Mouse (Mus musculus): ENCODE data around the gene Mad1l1. TPM values are rescaled to one million over a fixed set of nuclear protein-coding genes. Genes with fewer than 3 reads are reported as not detected.

Gene Mad1l1
- polyA plus RNA-seq, 3 experiments from 2014 or later, result 18.8 to 24.9 (median 22.0) TPM

GRCm38 (mm10) chr5:140082204-140082812 lies 239.0 kb downstream of the Mad1l1 start:
- no peak for ATAC-seq

GRCm38 (mm10) chr5:140081084-140081483 lies 240.3 kb downstream of the Mad1l1 start:
- ATAC-seq, result no peak

GRCm38 (mm10) chr5:140079511-140079910 lies 241.8 kb downstream of the Mad1l1 start:
- ATAC-seq, result no peak

DNA sequence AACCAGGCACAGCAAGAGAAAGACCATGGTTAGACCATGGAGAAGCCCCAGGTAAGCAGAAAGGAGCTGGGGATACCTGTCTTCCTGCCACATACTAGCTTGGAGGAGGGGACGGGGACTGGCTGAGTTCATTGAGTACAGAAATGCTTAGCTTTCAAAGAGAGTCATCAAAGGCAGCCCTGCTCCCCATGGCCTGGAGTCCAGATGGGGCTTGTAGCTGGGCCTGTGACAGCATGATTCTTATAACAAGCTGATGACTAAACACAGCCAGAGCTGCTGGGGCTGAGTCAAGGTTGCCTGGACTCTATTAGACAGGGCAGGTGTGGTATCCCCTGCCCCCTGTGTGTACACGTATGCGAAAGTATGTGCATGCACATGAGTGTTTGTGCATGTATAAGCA lies 242.9 kb downstream of the Mad1l1 start:
- ATAC-seq, result no peak

- no peak for ATAC-seq
These were observed 244.9 kb downstream of the Mad1l1 start for GRCm38 (mm10) chr5:140076438-140076837.

DNA sequence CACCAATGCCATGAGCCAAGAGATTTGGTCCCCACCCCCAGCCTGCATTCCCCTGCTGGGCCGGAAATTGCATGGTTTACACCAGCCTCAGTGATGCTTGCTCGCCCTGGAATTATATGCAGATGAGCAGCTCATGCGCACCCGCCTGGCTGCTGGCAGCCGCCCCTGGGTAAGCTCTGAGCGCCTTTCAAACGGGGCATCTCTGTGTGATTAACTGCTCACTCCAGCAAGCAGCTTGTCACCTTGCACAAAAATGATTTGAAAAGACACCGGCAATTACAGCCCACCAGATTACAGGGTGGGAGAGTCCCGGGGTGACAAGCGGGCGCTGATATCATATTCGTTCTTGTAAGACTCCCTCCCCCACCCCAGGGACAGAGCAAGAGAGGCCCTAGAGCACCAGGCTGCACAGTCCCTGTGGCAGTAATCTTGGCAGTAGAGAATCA lies 247.7 kb downstream of the Mad1l1 start:
- no peak for ATAC-seq

DNA sequence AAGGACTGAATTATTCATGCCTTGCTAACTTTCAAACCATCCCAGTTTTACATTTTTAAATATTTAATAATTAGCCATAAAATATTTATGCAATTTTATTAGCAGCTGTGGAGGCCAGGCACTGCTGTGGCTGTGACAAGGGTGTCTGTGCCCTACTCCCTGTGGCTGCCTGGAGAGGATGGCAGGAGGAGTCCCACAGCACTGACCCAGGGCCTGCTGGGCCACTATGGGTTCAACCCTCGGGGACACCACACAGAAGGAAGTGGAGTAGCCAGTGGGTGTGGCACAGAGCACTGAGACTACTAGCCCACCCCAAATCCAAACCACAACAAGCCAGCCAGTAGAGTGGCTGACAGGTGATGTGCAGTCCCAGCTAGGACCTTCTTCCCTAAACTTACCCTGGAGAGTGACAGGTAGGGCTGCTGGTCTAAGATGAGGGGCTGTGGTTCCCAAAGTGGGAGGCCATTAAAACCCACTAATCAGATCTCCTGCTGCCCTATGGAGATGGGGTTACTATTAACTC lies 248.1 kb downstream of the Mad1l1 start:
- no peak for ATAC-seq

DNA sequence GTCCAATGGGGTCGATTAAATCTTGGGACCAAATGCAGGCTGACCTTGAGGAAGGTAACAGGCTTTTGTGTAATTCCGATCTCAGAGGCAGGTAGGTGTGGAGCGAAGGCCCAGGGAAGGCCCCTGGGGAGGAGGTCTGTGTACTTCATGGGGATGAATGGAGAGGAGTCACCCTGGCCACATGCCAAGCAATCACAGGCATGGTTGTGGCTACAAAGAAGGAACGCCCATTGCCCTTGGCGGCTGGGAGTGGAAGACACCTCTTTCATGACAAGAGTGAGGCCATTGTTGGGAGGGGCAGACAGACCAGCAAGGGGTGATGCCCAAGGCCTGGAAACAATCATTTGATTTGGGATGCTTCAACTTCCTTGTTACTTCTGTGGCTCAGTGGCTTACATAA lies 252.8 kb downstream of the Mad1l1 start:
- ATAC-seq, result no peak

- ATAC-seq, result no peak
These were observed 253.3 kb downstream of the Mad1l1 start for GRCm38 (mm10) chr5:140068051-140068450.

DNA sequence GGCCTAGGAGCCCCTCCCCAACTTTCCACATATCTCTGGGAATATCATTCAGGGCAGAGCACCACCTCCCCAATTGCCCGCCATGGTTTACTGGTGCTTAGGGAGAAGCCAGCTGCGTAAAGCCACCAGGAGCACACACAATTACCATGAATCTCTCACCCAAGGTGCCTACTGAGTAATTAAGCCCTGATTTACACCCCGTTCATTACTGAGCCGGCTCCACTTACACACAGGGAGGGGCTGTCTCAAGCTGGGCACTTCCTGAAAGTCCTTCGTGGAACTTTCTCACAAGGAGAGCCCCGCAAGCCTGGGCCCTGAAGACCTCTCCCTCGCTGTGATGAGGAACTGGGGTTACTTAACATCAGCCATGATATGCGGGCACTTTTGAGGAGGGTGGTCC lies 254.6 kb downstream of the Mad1l1 start:
- ATAC-seq, result no peak

DNA sequence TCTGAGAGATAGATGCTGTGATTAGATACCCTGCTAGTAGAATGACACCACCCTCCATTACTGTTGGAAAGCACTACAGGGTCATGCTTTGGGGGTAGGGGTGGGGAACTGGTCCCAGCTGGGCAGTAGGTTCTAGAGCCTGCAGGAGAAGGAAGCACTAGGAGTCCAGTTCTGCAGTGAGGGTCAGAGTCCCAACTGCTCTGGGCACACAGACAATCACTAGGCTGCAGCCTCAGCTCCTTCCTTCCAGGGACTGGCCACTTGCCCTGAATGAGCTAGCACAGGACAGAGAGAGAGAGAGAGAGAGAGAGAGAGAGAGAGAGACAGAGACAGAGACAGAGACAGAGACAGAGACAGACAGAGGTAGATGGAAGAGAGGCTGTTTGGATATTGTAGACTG lies 255.1 kb downstream of the Mad1l1 start:
- no peak for ATAC-seq

DNA sequence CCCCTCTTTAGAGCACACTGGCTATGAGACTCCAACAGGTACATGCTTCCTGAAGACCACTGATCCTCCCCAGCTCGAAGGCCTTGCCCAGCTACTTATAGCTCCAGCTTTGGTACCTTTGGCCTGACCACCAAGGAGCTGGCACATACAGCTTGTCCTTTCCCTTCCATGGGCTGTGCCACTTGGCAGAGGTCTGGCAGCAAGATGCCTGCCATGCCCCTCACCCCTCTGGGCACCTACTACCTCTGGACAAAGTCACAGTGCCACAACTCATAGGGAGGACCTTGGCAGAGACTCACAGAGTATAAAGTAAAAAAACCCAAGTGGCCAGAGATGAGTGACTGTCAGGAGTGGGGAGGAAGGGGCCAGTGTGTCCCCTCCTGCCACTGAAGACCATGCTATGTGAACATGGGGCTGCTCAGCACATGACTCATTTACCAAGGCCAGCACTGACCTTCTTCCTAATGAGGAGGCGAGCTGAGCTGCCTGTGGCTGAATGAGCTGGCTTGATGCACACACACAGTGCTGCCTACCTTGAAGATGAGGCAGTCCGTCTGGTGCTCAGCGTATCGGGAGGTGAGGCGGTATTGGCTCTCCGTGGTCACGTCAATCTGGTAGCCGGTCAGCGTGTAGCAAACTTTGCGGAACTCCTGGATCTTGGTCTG lies 255.9 kb downstream of the Mad1l1 start:
- no peak for ATAC-seq

DNA sequence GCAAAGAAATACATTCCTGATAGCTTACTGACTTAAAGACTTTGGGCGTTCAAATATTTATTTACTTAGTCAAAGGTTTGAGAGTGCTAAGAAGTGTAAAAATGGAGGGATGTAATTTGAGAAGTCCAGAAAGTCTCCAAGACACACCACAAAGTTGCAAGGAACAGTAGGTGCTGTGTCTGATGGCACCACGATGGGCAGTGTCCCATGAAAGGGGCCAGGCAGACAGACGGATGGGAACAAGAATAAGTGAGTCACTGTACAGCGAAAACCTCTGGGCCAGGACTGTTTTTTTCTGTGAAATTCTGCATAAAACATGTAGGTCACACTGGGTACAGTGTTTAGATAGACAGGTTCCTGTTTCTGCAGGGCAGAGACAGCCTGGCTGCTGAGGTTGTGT lies 256.8 kb downstream of the Mad1l1 start:
- no peak for ATAC-seq

DNA sequence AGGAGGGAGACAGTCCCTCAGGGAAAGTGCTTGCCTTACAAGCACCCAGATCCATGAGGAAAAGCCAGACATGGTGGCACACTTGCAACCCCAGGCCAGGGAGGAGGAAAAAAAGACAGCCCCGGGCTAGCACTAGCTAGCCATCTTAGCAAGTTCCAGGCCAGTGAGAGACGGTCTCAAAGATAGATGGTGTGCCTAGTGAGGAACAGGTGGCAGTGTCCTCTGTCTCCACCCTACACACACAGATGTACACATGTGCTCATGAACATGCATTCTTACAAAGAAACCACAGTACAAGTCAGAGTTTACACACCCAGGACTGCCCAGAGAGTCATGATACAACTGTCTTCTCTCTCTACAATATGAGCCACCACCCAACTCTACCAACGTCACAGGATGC lies 258.5 kb downstream of the Mad1l1 start:
- ATAC-seq, result no peak

GRCm38 (mm10) chr5:140062316-140062715 lies 259.0 kb downstream of the Mad1l1 start:
- no peak for ATAC-seq

GRCm38 (mm10) chr5:140061296-140061879 lies 260.0 kb downstream of the Mad1l1 start:
- no peak for ATAC-seq

DNA sequence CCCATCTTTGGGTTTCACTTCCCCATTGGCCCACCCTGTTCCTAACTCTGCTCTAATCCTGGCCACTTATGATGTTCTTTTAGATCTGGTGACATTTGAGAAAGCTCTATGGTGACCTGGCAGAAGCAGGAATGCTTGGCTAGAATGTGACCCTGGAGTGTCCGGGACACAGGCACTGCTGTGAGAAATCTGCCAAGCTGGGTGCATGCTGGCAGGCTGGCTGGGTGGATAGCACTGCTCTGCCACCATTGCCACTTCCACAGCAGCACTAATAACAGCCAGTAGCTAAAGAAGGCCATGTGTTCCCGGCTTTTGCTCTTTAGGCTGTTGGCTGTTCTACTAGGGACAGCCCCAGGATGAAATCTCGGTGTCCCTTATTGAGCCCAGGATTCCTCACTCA lies 265.1 kb downstream of the Mad1l1 start:
- ATAC-seq, result no peak

DNA sequence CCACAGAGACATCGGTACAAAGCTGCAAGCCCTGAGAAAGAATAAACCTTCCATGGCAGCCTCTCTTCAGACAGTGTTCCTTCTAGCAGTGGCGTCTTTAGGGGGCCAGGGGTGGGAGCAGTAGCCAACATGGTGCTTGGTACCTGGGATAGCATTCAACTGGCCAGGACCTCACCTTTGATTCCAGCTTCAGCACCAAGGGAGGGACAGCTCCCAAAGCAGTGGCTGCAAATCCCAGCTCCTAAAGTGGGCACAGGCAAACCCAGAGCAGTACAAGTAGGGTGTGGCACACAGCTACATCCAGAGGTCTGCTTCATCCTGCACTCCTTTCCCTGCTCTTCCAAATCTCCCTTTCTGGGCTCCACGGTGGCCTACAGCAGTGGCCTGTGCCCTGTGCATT lies 265.9 kb downstream of the Mad1l1 start:
- no peak for ATAC-seq

DNA sequence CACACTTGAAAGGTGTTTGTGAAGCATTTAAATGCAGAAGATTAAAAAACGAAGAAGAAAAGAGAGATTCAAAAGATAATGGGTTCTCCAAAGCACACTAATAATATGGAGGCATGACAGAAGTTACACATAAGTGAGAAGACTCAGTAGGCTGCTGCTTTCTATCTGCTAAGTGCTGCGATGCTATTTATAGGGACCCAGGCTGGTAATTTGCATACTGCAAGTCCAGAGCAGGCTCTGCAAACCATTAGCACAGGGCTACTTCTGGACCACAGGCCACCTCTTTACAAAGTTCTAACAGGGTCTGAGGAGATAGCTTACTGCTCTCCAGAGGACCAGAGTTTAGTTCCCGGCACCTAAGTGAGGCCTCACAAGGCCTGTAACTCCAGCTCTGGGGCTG lies 267.7 kb downstream of the Mad1l1 start:
- no peak for ATAC-seq

DNA sequence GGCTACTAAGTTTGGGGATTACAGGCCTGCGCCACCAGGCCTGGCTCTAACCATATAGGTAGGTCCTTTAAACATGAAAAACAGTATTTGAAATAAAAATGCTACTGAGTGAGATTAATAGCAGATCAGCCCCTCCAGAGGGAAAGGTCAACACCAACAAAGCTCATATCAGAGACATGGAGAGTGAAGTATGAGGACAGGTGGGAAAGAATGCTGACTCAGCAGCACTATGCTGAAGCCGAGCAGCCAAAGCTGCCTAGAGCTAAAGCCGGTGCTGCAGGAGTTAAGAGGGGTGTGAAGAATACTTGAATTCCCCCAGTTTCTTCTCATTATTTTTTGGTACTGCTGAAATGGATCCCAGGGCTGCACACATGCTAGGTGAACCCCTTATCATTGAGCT lies 268.9 kb downstream of the Mad1l1 start:
- ATAC-seq, result no peak

GRCm38 (mm10) chr5:140045453-140045852 lies 275.9 kb downstream of the Mad1l1 start:
- no peak for ATAC-seq

DNA sequence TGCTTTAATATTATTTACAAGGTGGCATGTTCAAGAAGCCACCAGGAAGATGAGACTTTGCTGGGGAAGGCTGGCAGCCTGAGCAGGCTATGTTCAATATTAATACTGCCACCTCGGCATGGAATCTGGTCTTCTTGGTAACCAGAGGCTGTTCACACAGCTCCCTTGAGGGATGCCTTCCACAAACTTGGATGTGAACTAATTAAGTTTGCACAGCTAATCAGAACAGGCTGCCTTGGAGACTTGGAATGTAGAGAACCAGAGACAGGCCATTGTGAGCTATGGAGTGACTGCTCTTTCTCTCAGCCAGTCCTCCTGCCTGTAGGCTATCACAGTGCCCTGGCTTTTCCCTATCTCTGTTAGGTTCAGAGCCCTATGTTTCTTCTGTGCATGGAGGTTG lies 278.4 kb downstream of the Mad1l1 start:
- no peak for ATAC-seq

DNA sequence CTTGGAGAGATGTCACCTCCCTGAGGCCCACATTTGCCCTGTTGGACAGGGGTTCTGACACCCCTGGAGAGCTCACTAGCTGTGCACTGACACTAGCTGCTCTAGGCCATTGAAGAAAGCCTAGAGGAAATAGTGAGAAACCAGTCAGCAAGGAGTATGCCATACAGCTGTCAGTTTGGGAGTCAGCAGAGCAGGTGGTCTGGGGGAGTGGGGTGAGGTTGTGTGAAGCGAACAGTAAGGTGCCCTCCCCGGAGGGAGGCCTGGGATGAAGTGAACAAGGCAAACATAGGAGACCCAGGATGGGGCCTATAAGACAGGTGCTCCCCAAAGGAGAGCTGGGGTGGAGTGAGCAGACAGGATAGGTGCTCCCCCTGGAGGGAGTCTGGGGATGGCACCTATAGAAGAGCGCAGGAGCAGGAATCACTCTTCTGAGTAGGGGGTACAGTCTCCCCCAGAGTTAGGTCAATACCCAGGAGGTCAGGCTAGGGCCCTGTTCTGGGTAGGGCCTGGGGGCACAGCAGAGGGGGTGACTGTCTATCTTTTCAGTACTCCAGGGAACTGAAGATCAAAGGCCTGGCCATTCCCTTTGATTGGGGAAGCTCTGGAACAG lies 279.2 kb downstream of the Mad1l1 start:
- no peak for ATAC-seq

DNA sequence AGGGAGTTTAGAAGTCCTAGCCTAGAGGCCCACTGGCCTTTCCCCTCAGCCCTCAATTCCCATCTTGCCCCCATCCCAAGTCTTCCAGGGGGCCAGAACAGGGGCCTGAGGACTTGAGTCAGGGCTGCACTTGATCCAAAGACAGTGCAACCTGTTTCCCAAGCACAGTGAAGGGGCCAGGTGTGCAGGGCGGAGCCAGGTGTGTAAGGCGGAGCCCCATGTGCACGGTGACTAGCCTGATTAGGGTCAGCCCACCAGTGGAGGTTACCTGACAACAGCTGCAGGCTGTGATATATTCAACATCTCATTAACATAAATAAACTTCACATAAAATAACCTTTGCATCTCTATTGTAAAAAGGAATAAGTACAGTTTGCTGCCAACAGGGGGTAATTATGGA lies 280.3 kb downstream of the Mad1l1 start:
- no peak for ATAC-seq
